Mouse (Mus musculus) effector memory CD4-positive, alpha-beta T cell, adult 7 months (primary cell): Measurements from ENCODE around the gene Rab19. TPM values are rescaled to one million over a fixed set of nuclear protein-coding genes. Genes with fewer than 3 reads are reported as not detected.

Experiments used
- polyA plus RNA-seq: library from polyadenylated mRNA; unstranded; fragments of 100-300 nt; shearing (Covaris generic); gene quantifications from one replicate; pipeline ENCODE4 v1.2.1, GENCODE M21; 2017

The Rab19 gene
- 29.6 TPM for polyA plus RNA-seq

GRCm38 (mm10) chr6:39381125-39381880 lies at the start of gene Rab19:
Gene Rab19 (plus strand): TSS chr6:39381175.

GRCm38 (mm10) chr6:39377311-39377827 lies 3.6 kb upstream of the Rab19 start, which contains the start of gene Slc37a3:
Gene Slc37a3 (minus strand): TSS chr6:39377675.

GRCm38 (mm10) chr6:39419851-39420721 lies 39.1 kb downstream of the Rab19 start, which contains the start of gene Mkrn1:
Gene Mkrn1 (minus strand): TSS chr6:39420462.

Other genes starting within 250 kb of the Rab19 start
- gene Kdm7a, start 174.4 kb upstream of the Rab19 start, polyA plus RNA-seq, result 61.4 TPM
- 64.6 TPM for gene Slc37a3, start 3.5 kb upstream of the Rab19 start, polyA plus RNA-seq
- 235 TPM for gene Mkrn1, start 39.3 kb downstream of the Rab19 start, polyA plus RNA-seq
- 1.5 TPM for gene Dennd2a, start 176.7 kb downstream of the Rab19 start, polyA plus RNA-seq
- 40.0 TPM for gene Adck2, start 192.7 kb downstream of the Rab19 start, polyA plus RNA-seq
- gene Gm42420, start 204.6 kb downstream of the Rab19 start, polyA plus RNA-seq, result not detected
- 91.8 TPM for gene Ndufb2, start 211.4 kb downstream of the Rab19 start, polyA plus RNA-seq